Mouse (Mus musculus) forebrain, postnatal 0 days (tissue): ENCODE data around the gene Actl6b. TPM values are rescaled to one million over a fixed set of nuclear protein-coding genes. Genes with fewer than 3 reads are reported as not detected.
A peak's percentile ranks its signal among the peaks of the same experiment; 100 is the strongest.

Experiments
- ATAC-seq: fragments of 200-750 bp; cut with Nextera tagmentation; 2 replicates; pipeline ENCODE4 v1.8.0; 2017; ENCODE audit warnings: mild to moderate bottlenecking, moderate library complexity
- DNase-seq: peaks from one replicate; pipeline ENCODE4 v3.0.0-alpha.2; 2015
- H3K27ac ChIP-seq: fragments of 300-500 bp; sonication (generic); 2 replicates; pipeline ENCODE4 v1.5.1; 2014; ENCODE audit warnings: low read depth, mild to moderate bottlenecking, antibody characterized with exemption, low read length, moderate library complexity, mixed read lengths
- H3K27me3 ChIP-seq: fragments of 300-500 bp; sonication (generic); 2 replicates; pipeline ENCODE4 v1.6.1; 2014; ENCODE audit warnings: mild to moderate bottlenecking, low read length, mixed read lengths; ENCODE audit not compliant: insufficient read depth
- H3K36me3 ChIP-seq: fragments of 300-500 bp; sonication (generic); 2 replicates; pipeline ENCODE4 v1.6.1; 2014; ENCODE audit warnings: mild to moderate bottlenecking, moderate library complexity; ENCODE audit not compliant: insufficient read depth
- H3K4me1 ChIP-seq: fragments of 300-500 bp; sonication (generic); 2 replicates; pipeline ENCODE4 v1.6.1; 2014; ENCODE audit warnings: antibody characterized with exemption; ENCODE audit not compliant: insufficient read depth
- H3K4me2 ChIP-seq: fragments of 300-500 bp; sonication (generic); 2 replicates; pipeline ENCODE4 v1.6.1; 2014; ENCODE audit warnings: low read depth, mild to moderate bottlenecking, moderate library complexity
- H3K4me3 ChIP-seq: fragments of 300-500 bp; sonication (generic); 2 replicates; pipeline ENCODE4 v1.5.1; 2014; ENCODE audit warnings: low read depth, low read length, mixed read lengths
- H3K9ac ChIP-seq: fragments of 300-500 bp; sonication (generic); 2 replicates; pipeline ENCODE4 v1.6.1; 2014; ENCODE audit warnings: mild to moderate bottlenecking
- H3K9me3 ChIP-seq: fragments of 300-500 bp; sonication (generic); 2 replicates; pipeline ENCODE4 v1.6.1; 2016; ENCODE audit warnings: low read length
- CTCF ChIP-seq: sonication (generic); IDR thresholded peaks from 2 replicates; pipeline ENCODE4 v1.5.1; 2016; ENCODE audit warnings: antibody characterized with exemption, control low read depth, low read depth
- WGBS: fragments of 180-500 bp; shearing (Covaris S2); extraction: QIAGEN DNeasy Blood & Tissue Kit; methylation state at CpG from one replicate; pipeline ENCODE4 v1.1.7; 2014; 5-methylcytosine and 5-hydroxymethylcytosine counted together
- polyA plus RNA-seq: library from polyadenylated mRNA; unstranded; fragments of >200 nt; fragmentation: Nextera tagmentation; extraction: Ambion mirVana; gene quantifications from 2 replicates; pipeline ENCODE4 v1.2.1, GENCODE M21; 2015
- total RNA-seq: library from RNA; depleted of rRNA; stranded (reverse); fragments of >200 nt; gene quantifications from 2 replicates; pipeline ENCODE4 v1.2.3, GENCODE M21; 2014

The Actl6b gene
- total and polyA plus RNA-seq, 2 experiments from 2014 or later, result 254 to 281 TPM

DNA sequence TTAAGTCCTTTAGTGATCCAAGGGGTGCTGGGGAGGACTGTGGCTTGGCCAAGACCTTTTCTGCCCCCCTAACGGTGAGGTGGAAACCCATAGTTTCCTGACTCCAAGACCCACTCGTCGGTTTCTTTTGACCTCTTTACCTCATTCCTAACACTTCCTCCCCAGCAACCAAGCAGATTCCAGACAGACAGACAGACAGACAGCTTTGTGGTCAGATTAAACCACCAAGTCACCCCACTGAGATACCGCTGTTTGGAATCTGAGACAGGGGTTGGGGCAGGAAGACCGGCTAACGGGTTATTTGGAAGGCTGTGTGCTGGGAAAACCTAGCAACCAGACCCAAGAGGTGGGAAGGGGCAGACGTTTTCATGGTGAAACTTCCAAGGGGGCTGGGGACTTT lies 16.9 kb downstream of the Actl6b start:
- H3K9me3 ChIP-seq, result no peaks in the 10 kb centered on the region
- no peak overlapping the region for H3K4me2 ChIP-seq
- H3K4me1 ChIP-seq, result no peaks in the 10 kb centered on the region
- H3K36me3 ChIP-seq, result peaks cover 8% of the 10 kb centered on the region
- H3K27me3 ChIP-seq, result no peaks in the 10 kb centered on the region
- WGBS, result 59% methylated on average over 7 of the region's 7 CpGs
- DNase-seq (no peak), ATAC-seq (no peak)
- no peak overlapping the region for H3K9ac ChIP-seq
- H3K27ac ChIP-seq, result no peak overlapping the region
- H3K4me3 ChIP-seq, result no peak overlapping the region
- TF ChIP-seq CTCF, result no peak

DNA sequence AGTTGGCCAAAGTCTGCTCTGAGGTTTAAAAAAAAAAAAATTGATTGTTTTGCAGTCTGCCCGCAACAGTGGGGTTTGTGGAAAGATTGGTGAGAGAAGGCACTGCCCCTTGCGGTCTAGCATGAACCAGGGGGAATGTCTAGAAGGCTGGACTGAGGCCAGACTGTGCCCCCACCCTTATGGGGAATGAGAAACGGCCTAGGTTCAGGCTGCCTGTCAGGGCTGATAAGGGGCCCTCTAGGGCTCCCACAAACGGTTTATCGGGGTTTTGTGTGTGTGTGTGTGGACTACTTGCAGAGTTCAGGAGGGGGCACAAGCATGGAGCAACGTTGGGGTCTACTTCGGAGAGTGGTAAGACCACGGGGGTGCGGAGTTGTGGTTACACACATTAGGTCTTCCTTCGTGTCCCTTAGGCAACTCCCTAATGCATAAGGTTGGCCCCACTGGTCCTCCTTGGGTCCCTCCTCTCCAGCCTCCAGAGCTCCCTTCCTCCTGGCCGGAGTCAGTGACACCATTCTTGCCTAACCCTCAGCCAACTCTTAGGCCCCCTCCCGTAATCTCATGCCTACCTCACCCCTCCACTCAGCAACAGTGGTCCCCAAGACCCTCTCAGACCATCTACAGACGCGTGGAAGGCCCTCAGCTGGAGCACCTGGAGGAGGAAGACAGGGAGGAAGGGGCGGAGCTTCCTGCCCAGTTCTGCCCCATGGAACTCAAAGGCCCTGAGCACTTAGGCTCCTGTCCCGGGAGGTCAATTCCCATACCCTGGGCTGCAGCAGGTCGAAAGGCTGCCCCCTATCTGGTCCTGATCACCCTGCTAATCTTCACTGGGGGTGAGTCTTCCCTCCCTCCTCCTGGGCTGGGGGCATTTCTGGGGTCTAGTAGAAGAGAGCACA lies 17.6 kb downstream of the Actl6b start:
- H3K9me3 ChIP-seq, result no peaks in the 10 kb centered on the region
- peaks cover 8% of the 10 kb centered on the region for H3K36me3 ChIP-seq
- no peak overlapping the region for H3K4me2 ChIP-seq
- WGBS, result 80% methylated on average over 17 of the region's 17 CpGs
- DNase-seq (no peak), ATAC-seq (no peak)
- H3K9ac ChIP-seq, result no peak overlapping the region
- H3K27ac ChIP-seq, result no peak overlapping the region
- TF ChIP-seq CTCF, result no peak
- H3K4me1 ChIP-seq, result no peaks in the 10 kb centered on the region
- H3K27me3 ChIP-seq, result no peaks in the 10 kb centered on the region
- H3K4me3 ChIP-seq, result no peak overlapping the region

DNA sequence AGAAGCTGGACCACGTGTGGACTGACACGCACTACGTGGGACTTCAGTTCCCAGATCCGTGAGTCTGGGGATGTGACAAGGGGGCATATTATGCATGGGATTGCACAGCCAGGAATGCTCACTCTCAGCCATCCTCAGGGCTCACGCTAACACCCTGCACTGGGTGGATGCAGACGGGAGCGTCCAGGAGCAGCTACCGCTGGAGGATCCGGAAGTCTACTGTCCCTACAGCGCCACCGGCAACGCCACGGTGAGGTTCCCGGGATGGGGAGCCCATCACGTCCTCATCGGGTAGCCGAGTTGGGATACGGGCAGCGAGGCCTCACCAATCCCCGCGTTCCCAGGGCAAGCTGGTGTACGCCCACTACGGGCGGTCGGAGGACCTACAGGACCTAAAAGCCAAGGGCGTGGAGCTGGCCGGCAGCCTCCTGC lies 21.2 kb downstream of the Actl6b start:
- Histone ChIP-seq H3K27me3 (no peaks in the 10 kb centered on the region), H3K27ac (no peak overlapping the region), H3K4me3 (peak overlapping the region; percentile 27), H3K9ac (peak overlapping the region; percentile 33), H3K9me3 (no peaks in the 10 kb centered on the region), H3K36me3 (no peaks in the 10 kb centered on the region), H3K4me1 (no peaks in the 10 kb centered on the region), H3K4me2 (peak overlapping the region; percentile 46)
- peak; percentile 64 for ATAC-seq
- peak; percentile 43 for DNase-seq
- WGBS, result 11% methylated on average over 27 of the region's 27 CpGs
- TF ChIP-seq CTCF, result peak; percentile 41

DNA sequence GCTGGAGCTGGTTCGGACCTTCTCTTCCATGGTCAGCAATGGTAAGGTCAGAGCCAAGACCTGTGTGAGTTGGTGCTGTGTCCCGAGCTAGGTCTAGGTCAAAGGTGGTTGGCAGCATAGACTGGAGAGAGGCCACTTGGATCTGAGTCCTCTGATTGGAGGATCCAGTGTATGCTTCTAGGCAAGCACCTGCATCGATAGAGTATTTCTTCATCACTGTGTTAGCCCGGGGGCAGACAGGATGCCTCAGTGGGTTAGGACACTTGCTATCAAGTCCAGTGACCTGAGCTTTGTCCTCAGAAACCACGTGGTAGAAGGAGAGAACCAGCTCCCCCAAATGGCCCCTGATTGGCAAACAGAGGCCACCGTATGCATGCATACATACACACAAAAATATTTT lies 26.9 kb downstream of the Actl6b start:
- no peak overlapping the region for H3K4me2 ChIP-seq
- DNase-seq, result no peak
- no peak for TF ChIP-seq CTCF
- H3K27me3 ChIP-seq, result no peaks in the 10 kb centered on the region
- no peak overlapping the region for H3K27ac ChIP-seq
- no peaks in the 10 kb centered on the region for H3K36me3 ChIP-seq
- H3K4me3 ChIP-seq, result no peak overlapping the region
- WGBS, result 82% methylated on average over 6 of the region's 6 CpGs
- H3K9me3 ChIP-seq, result no peaks in the 10 kb centered on the region
- no peak for ATAC-seq
- no peak overlapping the region for H3K9ac ChIP-seq
- H3K4me1 ChIP-seq, result 0 out of 2 replicates have a peak, but pooled peaks cover 7% of the 10 kb centered on the region

DNA sequence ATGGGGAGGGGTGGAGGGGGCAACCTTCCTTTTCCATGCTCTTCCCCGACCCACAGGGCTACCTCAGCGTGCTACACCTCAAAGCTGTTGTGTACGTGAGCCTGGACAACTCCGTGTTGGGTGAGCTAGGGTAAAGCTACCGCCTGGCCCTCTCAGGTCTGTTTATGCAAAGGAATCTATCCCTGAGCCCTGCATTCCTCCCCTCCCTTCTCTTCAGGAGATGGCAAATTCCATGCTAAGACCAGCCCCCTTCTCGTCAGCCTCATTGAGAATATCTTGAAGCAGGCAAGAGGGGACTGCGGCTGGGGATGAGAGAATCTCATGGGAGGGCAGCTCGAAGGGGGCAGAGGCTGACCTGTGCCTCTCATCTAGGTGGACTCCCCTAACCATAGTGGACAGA lies 29.4 kb downstream of the Actl6b start:
- Histone ChIP-seq H3K4me1 (0 out of 2 replicates have a peak, but pooled peaks cover 7% of the 10 kb centered on the region), H3K27ac (peak overlapping the region; percentile 82), H3K9me3 (no peaks in the 10 kb centered on the region), H3K9ac (peak overlapping the region; percentile 54), H3K27me3 (no peaks in the 10 kb centered on the region), H3K36me3 (no peaks in the 10 kb centered on the region), H3K4me2 (peak overlapping the region; percentile 54), H3K4me3 (peak overlapping the region; percentile 35)
- WGBS, result 56% methylated on average over 8 of the region's 8 CpGs
- ATAC-seq, result no peak
- no peak for TF ChIP-seq CTCF
- DNase-seq, result no peak

DNA sequence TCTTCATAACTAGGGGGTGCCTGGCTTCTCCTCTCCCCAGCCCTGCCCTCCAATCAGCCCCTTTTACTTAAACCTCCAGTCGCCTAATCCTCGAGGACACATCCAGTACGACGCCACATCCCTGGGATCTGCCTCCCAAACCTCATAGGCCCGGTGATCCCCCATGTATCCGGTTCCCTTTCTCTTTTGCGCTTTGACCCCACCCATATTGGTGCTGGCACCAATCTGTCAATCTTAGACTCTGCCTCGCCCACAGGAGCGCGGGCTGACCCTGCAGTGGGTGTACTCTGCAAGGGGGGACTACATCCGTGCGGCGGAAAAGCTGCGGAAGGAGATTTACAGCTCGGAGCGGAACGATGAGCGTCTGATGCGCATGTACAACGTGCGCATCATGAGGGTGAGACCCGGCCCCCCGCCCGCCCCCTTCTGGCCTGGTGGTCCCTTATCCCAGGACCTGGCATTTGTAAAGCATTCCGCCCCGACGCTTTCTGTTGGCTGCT lies 30.4 kb downstream of the Actl6b start:
- Histone ChIP-seq H3K9me3 (no peaks in the 10 kb centered on the region), H3K27ac (peak overlapping the region; percentile 82), H3K9ac (peak overlapping the region; percentile 54), H3K27me3 (no peaks in the 10 kb centered on the region), H3K4me2 (peak overlapping the region; percentile 54), H3K4me1 (0 out of 2 replicates have a peak, but pooled peaks cover 7% of the 10 kb centered on the region), H3K36me3 (no peaks in the 10 kb centered on the region), H3K4me3 (peak overlapping the region; percentile 35)
- TF ChIP-seq CTCF, result peak; percentile 50
- WGBS, result 12% methylated on average over 27 of the region's 27 CpGs
- DNase-seq (peak; percentile 89), ATAC-seq (peak; percentile 94)

DNA sequence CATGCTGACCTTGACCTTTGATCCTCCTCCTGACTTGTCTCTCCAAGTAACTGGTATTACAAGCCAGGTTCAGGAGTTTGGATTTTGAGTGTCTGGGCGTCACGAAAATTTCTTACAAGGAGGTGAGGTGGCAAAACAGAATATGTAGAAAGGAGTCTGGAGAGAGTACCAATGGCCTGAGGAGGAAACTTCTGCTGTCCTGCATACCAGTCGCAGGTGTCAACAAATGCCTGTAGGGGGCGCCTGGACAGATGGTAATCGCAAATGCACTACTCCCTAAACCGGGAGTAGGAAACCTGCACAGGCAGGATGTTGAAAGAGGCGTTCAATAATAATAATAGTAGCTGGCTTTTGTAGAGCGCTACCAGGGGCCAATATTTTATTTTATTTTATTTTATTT lies 31.7 kb downstream of the Actl6b start:
- no peaks in the 10 kb centered on the region for H3K27me3 ChIP-seq
- DNase-seq, result peak; percentile 55
- no peaks in the 10 kb centered on the region for H3K36me3 ChIP-seq
- no peak for ATAC-seq
- H3K4me3 ChIP-seq, result no peak overlapping the region
- no peak overlapping the region for H3K9ac ChIP-seq
- 30% methylated on average over 8 of the region's 8 CpGs for WGBS
- no peak overlapping the region for H3K27ac ChIP-seq
- H3K9me3 ChIP-seq, result no peaks in the 10 kb centered on the region
- no peak overlapping the region for H3K4me2 ChIP-seq
- peak; percentile 62 for TF ChIP-seq CTCF
- 0 out of 2 replicates have a peak, but pooled peaks cover 7% of the 10 kb centered on the region for H3K4me1 ChIP-seq
